Mouse (Mus musculus) heart, postnatal 0 days (tissue): ENCODE data around the gene Akt3.

Source experiments
- CTCF ChIP-seq: IDR thresholded peaks from 2 replicates; pipeline ENCODE4 v1.5.1; 2016; ENCODE audit warnings: antibody characterized with exemption, control low read depth, low read depth
- EP300 ChIP-seq: IDR thresholded peaks from 2 replicates; pipeline ENCODE4 v1.6.1; 2016; ENCODE audit warnings: antibody characterized with exemption, low read depth

DNA sequence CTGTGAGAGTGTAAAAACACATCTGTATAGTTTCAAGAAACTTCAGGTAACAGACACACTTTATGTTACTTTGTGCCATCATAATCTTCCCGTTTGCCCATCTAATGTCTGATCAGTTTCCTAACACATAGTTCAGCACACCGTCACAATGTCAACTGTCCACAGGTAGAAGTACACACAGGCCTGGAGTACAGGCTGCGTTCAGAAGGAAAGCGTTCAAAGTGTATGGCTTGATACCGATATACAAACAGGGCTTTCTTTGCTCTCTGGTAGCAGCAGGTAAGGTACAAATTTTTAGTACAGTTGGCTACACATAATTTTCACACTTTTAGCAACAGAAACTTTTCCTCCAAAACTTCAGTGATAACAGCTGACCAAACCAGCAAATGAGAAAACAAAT lies 238.3 kb downstream of the Akt3 start:
- TF ChIP-seq EP300 (no peak), CTCF (no peak)
